Mouse (Mus musculus): ENCODE results near the gene Asic3. TPM values are rescaled to one million over a fixed set of nuclear protein-coding genes. Genes with fewer than 3 reads are reported as not detected.

The Asic3 gene
- total and polyA plus RNA-seq, 2 experiments from 2014 or later: 0.08 TPM; not detected in 1

GRCm38 (mm10) chr5:24447624-24448298 is 34.6 kb downstream of the Asic3 start, which contains the start of gene Tmub1:
TSS of gene Tmub1 (minus strand) at chr5:24447854.
- Histone ChIP-seq H3K36me3 (ENCODE audit: insufficient read depth) (0 out of 2 replicates have a peak, but pooled peaks cover 3% of the 10 kb centered on the region), H3K4me3 (ENCODE audit: low read depth, low read length) (peak within 1 kb of the TSS; percentile 59), H3K4me1 (ENCODE audit: insufficient read depth) (peaks cover 22% of the 10 kb centered on the region), H3K9me3 (ENCODE audit: low read length) (no peaks in the 10 kb centered on the region), H3K27ac (ENCODE audit: low read depth, low read length) (peak within 1 kb of the TSS; percentile 29; the same call in 1 of the 2 replicates), H3K27me3 (ENCODE audit: insufficient read depth, low read length) (no peaks in the 10 kb centered on the region), H3K4me2 (ENCODE audit: low read depth) (peak within 1 kb of the TSS; percentile 93), H3K9ac (peak within 1 kb of the TSS; percentile 71)
- TF ChIP-seq CTCF (IDR thresholded peaks at IDR 0.05; ENCODE audit: low read depth): no peak
- 1% methylated on average over 34 of the region's 34 CpGs for whole genome bisulfite sequencing
- peak; percentile 82 for DNase-seq
- ATAC-seq: peak; percentile 53

DNA sequence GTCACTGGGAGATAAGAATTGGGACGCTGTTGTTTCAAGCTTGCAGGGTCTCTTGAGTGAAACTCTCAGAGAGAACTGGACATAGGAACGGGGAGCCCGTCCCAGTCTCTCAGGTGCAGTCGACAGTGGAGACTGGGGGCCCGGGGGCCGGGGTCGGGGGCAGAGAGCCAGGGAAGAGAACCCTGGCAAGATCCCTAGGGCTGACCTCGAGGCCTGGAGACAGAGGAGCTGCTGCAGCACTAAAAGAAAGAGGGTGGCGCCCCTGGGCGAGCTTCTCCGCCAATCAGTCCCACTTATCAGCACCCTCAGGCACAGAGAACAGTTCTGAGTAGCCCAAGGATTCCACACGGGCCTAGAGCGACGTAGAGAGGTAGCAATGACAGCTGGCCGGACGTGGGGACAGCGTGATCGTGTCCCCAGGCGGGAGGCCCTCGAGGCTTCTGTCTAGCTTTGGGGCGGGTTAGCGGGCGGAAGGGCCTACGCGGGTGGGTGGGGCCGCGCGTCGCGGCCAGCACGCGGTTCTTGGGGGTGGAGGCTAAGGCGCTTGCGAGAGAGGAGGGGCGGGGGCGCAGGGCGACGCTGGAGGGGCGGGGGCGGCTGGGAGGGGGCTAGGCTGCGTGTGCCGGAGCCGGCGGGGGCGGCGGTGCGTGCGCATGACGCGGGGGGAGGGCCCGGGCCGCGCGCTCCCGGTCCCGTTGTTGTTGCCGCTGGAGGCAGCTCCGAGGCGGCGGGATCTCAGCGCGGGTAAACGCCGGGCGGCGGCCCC is 38.3 kb downstream of the Asic3 start:
- ATAC-seq (peak; percentile 78), DNase-seq (peak; percentile 93)
- WGBS: 3% methylated on average over 56 of the region's 66 CpGs
- H3K9ac ChIP-seq: peak overlapping the region; percentile 85
- no peaks in the 10 kb centered on the region for H3K36me3 ChIP-seq (ENCODE audit: insufficient read depth)
- peak overlapping the region; percentile 90 for H3K4me3 ChIP-seq (ENCODE audit: low read depth, low read length)
- no peaks in the 10 kb centered on the region for H3K9me3 ChIP-seq (ENCODE audit: low read length)
- TF ChIP-seq CTCF (IDR thresholded peaks at IDR 0.05; ENCODE audit: low read depth): no peak
- peak overlapping the region; percentile 91 for H3K27ac ChIP-seq (ENCODE audit: low read depth, low read length)
- H3K4me2 ChIP-seq (ENCODE audit: low read depth): peak overlapping the region; percentile 91
- peaks cover 45% of the 10 kb centered on the region for H3K4me1 ChIP-seq (ENCODE audit: insufficient read depth)
- no peaks in the 10 kb centered on the region for H3K27me3 ChIP-seq (ENCODE audit: insufficient read depth, low read length)

GRCm38 (mm10) chr5:24452030-24452690 is 39.0 kb downstream of the Asic3 start, which contains the start of gene Agap3:
TSS of gene Agap3 (plus strand) at chr5:24452177.
- no peaks in the 10 kb centered on the region for H3K9me3 ChIP-seq (ENCODE audit: low read length)
- no peak for TF ChIP-seq CTCF (IDR thresholded peaks at IDR 0.05; ENCODE audit: low read depth)
- no peaks in the 10 kb centered on the region for H3K36me3 ChIP-seq (ENCODE audit: insufficient read depth)
- H3K4me3 ChIP-seq (ENCODE audit: low read depth, low read length): peak within 1 kb of the TSS; percentile 90
- H3K4me1 ChIP-seq (ENCODE audit: insufficient read depth): peaks cover 40% of the 10 kb centered on the region
- peak within 1 kb of the TSS; percentile 85 for H3K9ac ChIP-seq
- peak; percentile 18; the same call in 1 of the 2 replicates for ATAC-seq
- peak within 1 kb of the TSS; percentile 91 for H3K27ac ChIP-seq (ENCODE audit: low read depth, low read length)
- WGBS: under 1% methylated on average over 61 of the region's 85 CpGs
- peak within 1 kb of the TSS; percentile 91 for H3K4me2 ChIP-seq (ENCODE audit: low read depth)
- H3K27me3 ChIP-seq (ENCODE audit: insufficient read depth, low read length): no peaks in the 10 kb centered on the region
- DNase-seq: peak; percentile 66

- H3K9me3 ChIP-seq (ENCODE audit: low read length): no peaks in the 10 kb centered on the region
- no peak for ATAC-seq
- H3K27ac ChIP-seq (ENCODE audit: low read depth, low read length): peak overlapping the region; percentile 91
- peaks cover 34% of the 10 kb centered on the region for H3K4me1 ChIP-seq (ENCODE audit: insufficient read depth)
- no peaks in the 10 kb centered on the region for H3K36me3 ChIP-seq (ENCODE audit: insufficient read depth)
- H3K4me3 ChIP-seq (ENCODE audit: low read depth, low read length): peak overlapping the region; percentile 90
- peak; percentile 21 for DNase-seq
- H3K27me3 ChIP-seq (ENCODE audit: insufficient read depth, low read length): no peaks in the 10 kb centered on the region
- TF ChIP-seq CTCF (IDR thresholded peaks at IDR 0.05; ENCODE audit: low read depth): no peak
- H3K4me2 ChIP-seq (ENCODE audit: low read depth): peak overlapping the region; percentile 91
- 6% methylated on average over 29 of the region's 29 CpGs for WGBS
- peak overlapping the region; percentile 85 for H3K9ac ChIP-seq
These were observed 39.6 kb downstream of the Asic3 start for GRCm38 (mm10) chr5:24452691-24453233.

DNA sequence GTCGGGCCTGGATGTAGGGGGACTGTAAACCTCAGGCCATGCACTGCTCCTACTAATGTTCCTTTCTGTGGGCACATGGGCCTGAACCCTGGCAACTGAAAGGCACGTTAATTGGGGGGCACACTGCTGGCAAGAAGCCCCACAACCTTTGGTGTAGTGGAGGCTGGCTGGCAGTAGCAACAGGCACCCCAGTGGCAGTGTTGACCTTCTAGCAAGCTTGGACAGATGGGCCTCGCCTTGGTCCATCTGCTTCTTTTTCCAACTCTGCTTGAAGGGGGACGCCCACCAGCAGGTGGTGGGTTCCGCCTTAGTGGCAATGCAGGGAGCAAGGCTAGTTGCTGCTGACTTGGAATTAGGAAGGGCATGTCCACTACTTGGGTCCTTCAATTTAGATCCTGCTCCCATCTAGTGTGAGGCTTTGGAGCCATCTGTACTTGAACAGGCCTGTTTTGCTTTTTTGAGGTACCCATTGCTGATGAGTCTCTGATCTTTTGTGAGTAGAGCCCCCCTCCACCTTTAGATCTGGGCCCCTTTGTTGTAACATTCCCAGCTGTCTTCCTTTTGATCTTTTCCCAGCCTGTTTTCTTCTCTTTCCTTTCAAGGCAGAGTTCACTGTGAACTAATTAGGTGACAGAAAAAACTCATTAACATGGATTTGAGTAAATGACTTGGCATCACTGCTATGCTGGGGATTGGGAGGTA is 40.2 kb downstream of the Asic3 start:
- Histone ChIP-seq H3K36me3 (ENCODE audit: insufficient read depth) (no peaks in the 10 kb centered on the region), H3K27ac (ENCODE audit: low read depth, low read length) (peak overlapping the region; percentile 91; the same call in 1 of the 2 replicates), H3K9me3 (ENCODE audit: low read length) (no peaks in the 10 kb centered on the region), H3K4me1 (ENCODE audit: insufficient read depth) (peaks cover 29% of the 10 kb centered on the region), H3K27me3 (ENCODE audit: insufficient read depth, low read length) (no peaks in the 10 kb centered on the region), H3K4me2 (ENCODE audit: low read depth) (peak overlapping the region; percentile 91), H3K4me3 (ENCODE audit: low read depth, low read length) (peak overlapping the region; percentile 90), H3K9ac (peak overlapping the region; percentile 85)
- DNase-seq (peak; percentile 27), ATAC-seq (no peak)
- peak; percentile 23; the same call in 1 of the 2 replicates for TF ChIP-seq CTCF (IDR thresholded peaks at IDR 0.05; ENCODE audit: low read depth)
- 2% methylated on average over 5 of the region's 5 CpGs for WGBS

DNA sequence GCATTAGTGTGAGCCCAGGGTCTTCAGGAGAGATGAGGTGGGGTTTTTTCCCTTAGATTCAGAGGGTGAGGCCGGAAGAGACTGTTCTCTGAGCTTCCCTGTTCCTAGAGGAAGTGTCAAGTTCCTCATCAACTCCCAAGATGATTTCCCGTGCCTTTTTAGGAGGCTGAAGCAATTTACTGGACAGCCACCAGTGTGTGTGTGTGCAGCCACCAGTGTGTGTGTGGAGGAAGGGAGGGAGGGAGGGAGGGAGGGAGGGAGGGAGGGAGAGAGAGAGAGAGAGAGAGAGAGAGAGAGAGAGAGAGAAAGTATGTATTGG is 40.8 kb downstream of the Asic3 start:
- Histone ChIP-seq H3K4me1 (ENCODE audit: insufficient read depth) (peaks cover 29% of the 10 kb centered on the region), H3K27ac (ENCODE audit: low read depth, low read length) (no peak overlapping the region), H3K4me2 (ENCODE audit: low read depth) (peak overlapping the region; percentile 91), H3K36me3 (ENCODE audit: insufficient read depth) (no peaks in the 10 kb centered on the region), H3K9me3 (ENCODE audit: low read length) (no peaks in the 10 kb centered on the region), H3K9ac (peak overlapping the region; percentile 85; the same call in 1 of the 2 replicates), H3K4me3 (ENCODE audit: low read depth, low read length) (peak overlapping the region; percentile 90), H3K27me3 (ENCODE audit: insufficient read depth, low read length) (no peaks in the 10 kb centered on the region)
- TF ChIP-seq CTCF (IDR thresholded peaks at IDR 0.05; ENCODE audit: low read depth): no peak
- WGBS: 5% methylated on average over 2 of the region's 2 CpGs
- ATAC-seq (no peak), DNase-seq (no peak)
